Mouse (Mus musculus): ENCODE measurements at regions not wholly inside any gene's neighbourhood (a gene's known extent, or its start where the extent isn't known, plus 50 kb on each side); places are given as distances from the start of the nearest gene placed in this dataset.
A peak's percentile ranks its signal among the peaks of the same experiment; 100 is the strongest.

- H3K36me3 ChIP-seq (replicated peaks) = no peaks in the 10 kb centered on the region
- no peaks in the 10 kb centered on the region for H3K4me1 ChIP-seq
- H3K4me2 ChIP-seq = no peak overlapping the region
- no peaks in the 10 kb centered on the region for H3K27me3 ChIP-seq
- no peak overlapping the region for H3K27ac ChIP-seq
- no peak for ATAC-seq (ENCODE audit: low FRiP score)
- WGBS = 45% methylated on average over 1 of the region's 1 CpGs
- H3K4me3 ChIP-seq (replicated peaks) = no peak overlapping the region
- H3K9ac ChIP-seq = no peak overlapping the region
- no peaks in the 10 kb centered on the region for H3K9me3 ChIP-seq
These were observed 289.5 kb downstream of the Slc22a22 start for GRCm38 (mm10) chr15:57187840-57188457.

GRCm38 (mm10) chr15:57179138-57179537, 298.3 kb downstream of the Slc22a22 start:
- Histone ChIP-seq H3K4me2 (no peak overlapping the region), H3K27ac (no peak overlapping the region), H3K36me3 (replicated peaks) (no peaks in the 10 kb centered on the region), H3K4me3 (replicated peaks) (no peak overlapping the region), H3K9me3 (no peaks in the 10 kb centered on the region), H3K9ac (no peak overlapping the region), H3K27me3 (no peaks in the 10 kb centered on the region), H3K4me1 (no peaks in the 10 kb centered on the region)
- ATAC-seq (ENCODE audit: low FRiP score) = no peak
- 68% methylated on average over 1 of the region's 1 CpGs for WGBS

DNA sequence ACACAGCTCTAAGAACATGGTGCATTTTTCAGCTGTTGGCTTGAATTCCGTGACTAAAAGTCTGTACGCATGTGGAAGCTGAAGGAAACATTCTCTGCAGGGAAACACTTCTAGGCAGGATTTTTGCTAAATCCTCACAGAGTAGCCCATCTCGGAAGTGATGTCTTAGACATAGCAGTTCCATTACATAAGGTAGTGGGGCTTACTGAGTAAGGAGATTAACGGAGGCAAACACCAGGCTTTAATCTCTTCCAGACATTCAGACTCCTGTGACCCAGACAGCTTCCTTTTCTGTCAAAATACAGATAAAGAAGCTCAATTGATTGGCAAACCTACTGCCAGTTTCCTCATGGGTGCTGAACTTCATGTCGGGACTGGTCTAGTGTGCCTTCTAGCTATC, 304.7 kb downstream of the Slc22a22 start:
- no peak for ATAC-seq (ENCODE audit: low FRiP score)
- WGBS = 29% methylated on average over 5 of the region's 5 CpGs

DNA sequence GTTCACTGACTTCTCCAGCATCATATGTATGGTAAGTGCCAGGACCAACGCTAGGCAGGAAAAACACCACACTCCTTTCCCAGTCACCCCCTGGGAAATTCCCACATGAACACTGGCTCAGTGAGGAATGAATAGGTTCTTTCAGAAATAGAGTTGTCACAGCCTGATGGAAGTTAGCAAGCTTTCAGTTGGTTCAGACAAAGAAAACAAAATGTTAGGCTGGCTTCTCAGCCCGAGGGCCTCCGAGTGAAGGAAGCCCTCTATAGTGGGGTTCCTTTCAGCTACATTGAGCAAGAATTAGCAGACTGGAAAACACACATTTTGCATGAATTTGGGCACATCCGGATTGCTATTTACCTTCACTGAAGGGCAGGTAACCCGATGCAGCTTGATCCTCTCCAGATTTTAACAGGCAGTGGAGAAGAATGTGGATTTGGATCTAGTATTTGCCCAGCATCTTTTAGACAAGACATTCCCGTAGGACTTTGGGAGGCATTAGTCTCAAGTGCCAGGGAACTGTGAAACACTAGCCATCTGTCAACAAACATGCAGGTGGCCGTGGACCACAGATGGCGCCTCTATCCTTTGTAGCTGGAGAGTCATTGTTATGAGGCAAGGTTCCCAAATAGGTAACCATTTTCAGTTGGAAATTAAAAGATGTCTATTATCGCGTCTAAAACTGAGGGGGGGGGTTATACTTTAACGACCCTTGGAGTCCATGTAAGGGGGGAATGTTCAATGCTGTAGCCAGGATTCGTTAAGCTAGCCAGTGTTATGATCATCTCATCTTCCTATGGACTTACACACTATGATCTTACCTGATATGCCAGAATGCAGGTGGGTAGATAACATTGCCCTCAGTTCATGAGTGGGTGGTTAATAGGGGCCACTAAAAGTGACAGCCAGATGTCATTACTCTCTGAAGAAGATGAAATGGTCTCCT, 314.8 kb downstream of the Slc22a22 start:
- no peaks in the 10 kb centered on the region for H3K9me3 ChIP-seq
- no peaks in the 10 kb centered on the region for H3K36me3 ChIP-seq (replicated peaks)
- 0 out of 2 replicates have a peak overlapping the region, but pooled peaks have one; percentile 42 for H3K27ac ChIP-seq
- H3K4me3 ChIP-seq (replicated peaks) = no peak overlapping the region
- H3K4me1 ChIP-seq = peaks cover 9% of the 10 kb centered on the region
- peak overlapping the region; percentile 25; the same call in 1 of the 2 replicates for H3K4me2 ChIP-seq
- WGBS = 16% methylated on average over 12 of the region's 12 CpGs
- H3K27me3 ChIP-seq = no peaks in the 10 kb centered on the region
- H3K9ac ChIP-seq = no peak overlapping the region
- ATAC-seq (ENCODE audit: low FRiP score) = peak; percentile 87

More for the DNA sequence above, 304.7 kb downstream of the Slc22a22 start:
- Histone ChIP-seq H3K27me3 (no peaks in the 10 kb centered on the region), H3K9ac (no peak overlapping the region), H3K4me1 (0 out of 2 replicates have a peak, but pooled peaks cover 5% of the 10 kb centered on the region), H3K4me2 (no peak overlapping the region), H3K27ac (no peak overlapping the region), H3K36me3 (replicated peaks) (no peaks in the 10 kb centered on the region), H3K4me3 (replicated peaks) (no peak overlapping the region), H3K9me3 (no peaks in the 10 kb centered on the region)

GRCm38 (mm10) chr15:57140130-57140750, 337.2 kb downstream of the Slc22a22 start:
- Histone ChIP-seq H3K27ac (no peak overlapping the region), H3K9ac (no peak overlapping the region), H3K36me3 (replicated peaks) (no peaks in the 10 kb centered on the region), H3K27me3 (no peaks in the 10 kb centered on the region), H3K4me1 (no peaks in the 10 kb centered on the region), H3K9me3 (no peaks in the 10 kb centered on the region), H3K4me3 (replicated peaks) (no peak overlapping the region), H3K4me2 (no peak overlapping the region)
- no peak for ATAC-seq (ENCODE audit: low FRiP score)
- WGBS = 35% methylated on average over 9 of the region's 9 CpGs

- Histone ChIP-seq H3K9ac (no peak overlapping the region), H3K27me3 (no peaks in the 10 kb centered on the region), H3K4me2 (no peak overlapping the region), H3K4me3 (replicated peaks) (no peak overlapping the region), H3K27ac (no peak overlapping the region), H3K36me3 (replicated peaks) (no peaks in the 10 kb centered on the region), H3K9me3 (no peaks in the 10 kb centered on the region), H3K4me1 (no peaks in the 10 kb centered on the region)
- ATAC-seq (ENCODE audit: low FRiP score) = no peak
- 75% methylated on average over 3 of the region's 3 CpGs for WGBS
These were observed 372.7 kb downstream of the Slc22a22 start for GRCm38 (mm10) chr15:57104711-57105110.

DNA sequence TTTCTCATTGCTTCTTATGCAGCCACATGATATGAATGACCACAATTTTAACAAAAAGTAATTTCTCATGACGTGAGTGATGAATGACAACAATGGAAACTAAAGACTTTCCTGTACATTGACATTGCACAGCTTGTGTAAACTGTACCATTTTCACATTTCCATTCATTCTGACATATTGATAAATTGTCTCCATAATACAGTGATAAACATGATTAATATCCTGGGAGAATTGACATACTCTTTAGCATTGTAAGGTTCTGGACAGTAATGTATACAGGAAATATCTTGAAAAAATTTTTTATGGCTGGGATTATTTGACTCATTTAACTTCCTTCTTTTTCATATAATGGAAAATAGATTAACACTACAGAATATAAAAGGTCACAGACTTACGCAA, 380.1 kb downstream of the Slc22a22 start:
- Histone ChIP-seq H3K9me3 (no peaks in the 10 kb centered on the region), H3K27me3 (no peaks in the 10 kb centered on the region), H3K9ac (no peak overlapping the region), H3K27ac (no peak overlapping the region), H3K4me1 (no peaks in the 10 kb centered on the region), H3K36me3 (replicated peaks) (no peaks in the 10 kb centered on the region), H3K4me3 (replicated peaks) (no peak overlapping the region), H3K4me2 (no peak overlapping the region)
- 84% methylated on average over 2 of the region's 2 CpGs for WGBS
- ATAC-seq (ENCODE audit: low FRiP score) = no peak

DNA sequence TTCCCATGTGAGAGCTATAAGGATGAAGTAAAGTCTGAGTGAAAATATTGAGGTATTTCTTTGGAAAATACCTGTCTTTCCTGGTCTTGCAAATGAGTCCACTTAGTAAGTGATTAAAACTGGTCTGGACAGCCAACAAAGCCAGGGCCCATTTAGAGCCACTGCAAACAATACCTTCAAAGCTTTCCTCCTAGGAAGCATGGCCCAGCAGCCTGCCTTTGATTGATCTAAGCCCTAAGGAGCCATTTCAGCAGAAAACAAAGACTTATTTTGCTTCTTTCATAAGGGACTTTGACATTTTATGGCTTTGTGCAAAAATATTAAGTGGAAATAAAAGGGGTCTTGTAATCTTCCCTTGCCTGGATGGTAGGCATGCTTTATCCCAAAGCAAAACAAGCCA, 397.6 kb downstream of the Slc22a22 start:
- no peak overlapping the region for H3K9ac ChIP-seq
- no peak for ATAC-seq (ENCODE audit: low FRiP score)
- no peaks in the 10 kb centered on the region for H3K36me3 ChIP-seq (replicated peaks)
- H3K27ac ChIP-seq = no peak overlapping the region
- no peak overlapping the region for H3K4me2 ChIP-seq
- H3K4me1 ChIP-seq = 0 out of 2 replicates have a peak, but pooled peaks cover 4% of the 10 kb centered on the region
- H3K9me3 ChIP-seq = no peaks in the 10 kb centered on the region
- no peak overlapping the region for H3K4me3 ChIP-seq (replicated peaks)
- H3K27me3 ChIP-seq = no peaks in the 10 kb centered on the region

- no peaks in the 10 kb centered on the region for H3K9me3 ChIP-seq
These were observed 403.6 kb downstream of the Slc22a22 start for GRCm38 (mm10) chr15:57073776-57074175.

GRCm38 (mm10) chr15:57061502-57061901, 415.9 kb downstream of the Slc22a22 start:
- Histone ChIP-seq H3K4me3 (replicated peaks) (no peak overlapping the region), H3K9me3 (no peaks in the 10 kb centered on the region), H3K9ac (no peak overlapping the region), H3K27ac (no peak overlapping the region), H3K4me2 (no peak overlapping the region), H3K4me1 (no peaks in the 10 kb centered on the region), H3K27me3 (no peaks in the 10 kb centered on the region), H3K36me3 (replicated peaks) (no peaks in the 10 kb centered on the region)
- ATAC-seq (ENCODE audit: low FRiP score) = no peak
- 80% methylated on average over 2 of the region's 2 CpGs for WGBS

More at GRCm38 (mm10) chr15:57073776-57074175, 403.6 kb downstream of the Slc22a22 start:
- no peak overlapping the region for H3K4me2 ChIP-seq
- WGBS = 86% methylated on average over 4 of the region's 4 CpGs
- H3K27me3 ChIP-seq = no peaks in the 10 kb centered on the region
- no peak overlapping the region for H3K9ac ChIP-seq
- no peak for ATAC-seq (ENCODE audit: low FRiP score)
- no peak overlapping the region for H3K4me3 ChIP-seq (replicated peaks)
- H3K27ac ChIP-seq = no peak overlapping the region
- no peaks in the 10 kb centered on the region for H3K4me1 ChIP-seq
- no peaks in the 10 kb centered on the region for H3K36me3 ChIP-seq (replicated peaks)

DNA sequence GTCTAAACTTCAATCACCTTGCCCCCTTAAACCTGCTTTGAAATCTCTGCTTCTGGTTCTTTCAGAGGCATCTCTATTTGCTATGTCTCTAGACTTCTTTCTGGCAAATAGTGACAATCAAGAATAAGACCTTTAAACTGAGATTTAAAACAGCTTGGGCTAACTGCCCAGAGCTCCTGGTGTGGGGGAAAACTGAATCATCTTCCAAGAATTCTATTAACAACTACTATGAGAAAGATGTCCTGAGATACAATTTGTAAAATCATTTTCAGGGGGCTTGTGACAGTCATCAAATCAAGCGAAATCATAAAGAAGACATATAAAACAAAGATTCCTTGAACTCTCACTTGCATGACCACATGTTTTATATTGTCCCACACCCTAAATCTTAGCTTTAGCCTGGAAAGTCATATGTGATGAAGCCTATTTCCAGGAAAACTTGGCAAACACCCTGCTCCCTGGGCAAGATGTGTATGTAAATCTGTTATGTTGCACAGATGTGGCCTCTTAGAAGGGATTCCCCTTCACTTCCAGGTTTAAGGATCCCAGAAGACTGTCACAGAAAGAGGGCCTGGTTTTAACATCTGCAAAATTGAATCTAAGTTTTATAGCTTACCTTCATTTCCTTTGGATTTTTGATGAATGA, 417.8 kb downstream of the Slc22a22 start:
- no peak overlapping the region for H3K4me2 ChIP-seq
- no peak overlapping the region for H3K9ac ChIP-seq
- no peak overlapping the region for H3K27ac ChIP-seq
- ATAC-seq (ENCODE audit: low FRiP score) = no peak
- no peaks in the 10 kb centered on the region for H3K36me3 ChIP-seq (replicated peaks)
- H3K9me3 ChIP-seq = no peaks in the 10 kb centered on the region
- H3K27me3 ChIP-seq = no peaks in the 10 kb centered on the region
- H3K4me3 ChIP-seq (replicated peaks) = no peak overlapping the region
- WGBS = 92% methylated on average over 1 of the region's 1 CpGs
- H3K4me1 ChIP-seq = no peaks in the 10 kb centered on the region

DNA sequence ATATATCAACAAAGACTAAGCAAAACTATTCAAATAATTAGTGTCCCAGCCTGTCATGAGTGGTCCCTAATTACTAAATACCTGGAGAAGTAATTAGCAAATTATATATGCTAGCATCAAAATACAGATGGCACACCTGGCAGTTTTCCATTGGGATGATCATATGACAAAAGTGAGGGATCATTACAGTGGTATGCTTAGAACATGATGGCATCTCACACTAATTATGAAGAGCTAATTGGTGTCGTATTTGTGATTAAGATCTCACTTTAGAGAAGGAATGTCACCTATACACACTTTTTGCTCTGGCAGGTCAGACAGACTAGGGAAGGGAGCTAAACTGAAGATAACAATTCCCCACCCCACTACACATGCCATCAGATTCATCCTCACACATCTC, 425.1 kb downstream of the Slc22a22 start:
- Histone ChIP-seq H3K27me3 (no peaks in the 10 kb centered on the region), H3K9me3 (no peaks in the 10 kb centered on the region), H3K36me3 (replicated peaks) (no peaks in the 10 kb centered on the region), H3K4me1 (no peaks in the 10 kb centered on the region), H3K4me3 (replicated peaks) (no peak overlapping the region), H3K9ac (no peak overlapping the region), H3K27ac (no peak overlapping the region), H3K4me2 (no peak overlapping the region)
- 78% methylated on average over 1 of the region's 1 CpGs for WGBS
- peak; percentile 71; the same call in 1 of the 2 replicates for ATAC-seq (ENCODE audit: low FRiP score)

All from forebrain, embryonic 12.5 days (tissue).